Mouse (Mus musculus): Measurements from ENCODE around the gene Cradd.
A peak's percentile ranks its signal among the peaks of the same experiment; 100 is the strongest.

The Cradd gene

GRCm38 (mm10) chr10:95269151-95269550 lies 54.8 kb downstream of the Cradd start:
- no peak for DNase-seq (ENCODE audit: low spot score)

- no peak for DNase-seq (ENCODE audit: low spot score)
These were observed 55.6 kb downstream of the Cradd start for GRCm38 (mm10) chr10:95268366-95268765.

DNA sequence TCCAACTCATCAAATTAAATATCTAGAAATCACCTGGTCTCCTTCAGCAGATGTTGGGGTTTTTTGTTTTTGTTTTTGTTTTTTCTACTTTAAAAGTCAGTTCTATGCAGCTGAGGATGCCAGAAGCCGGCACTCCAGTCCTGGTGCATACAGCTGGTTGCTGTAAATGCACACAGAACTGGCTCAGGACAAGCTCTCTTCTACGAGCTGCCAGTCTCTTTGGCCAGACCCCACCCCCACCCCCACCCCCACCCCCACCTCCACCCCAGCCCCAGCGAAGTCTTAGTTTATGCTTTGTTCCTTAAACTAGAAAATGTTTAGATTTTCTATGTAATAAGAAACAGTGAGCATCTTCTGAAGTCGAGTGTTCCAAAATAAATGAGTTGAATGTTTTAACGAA lies 57.0 kb downstream of the Cradd start:
- no peak for DNase-seq (ENCODE audit: low spot score)

DNA sequence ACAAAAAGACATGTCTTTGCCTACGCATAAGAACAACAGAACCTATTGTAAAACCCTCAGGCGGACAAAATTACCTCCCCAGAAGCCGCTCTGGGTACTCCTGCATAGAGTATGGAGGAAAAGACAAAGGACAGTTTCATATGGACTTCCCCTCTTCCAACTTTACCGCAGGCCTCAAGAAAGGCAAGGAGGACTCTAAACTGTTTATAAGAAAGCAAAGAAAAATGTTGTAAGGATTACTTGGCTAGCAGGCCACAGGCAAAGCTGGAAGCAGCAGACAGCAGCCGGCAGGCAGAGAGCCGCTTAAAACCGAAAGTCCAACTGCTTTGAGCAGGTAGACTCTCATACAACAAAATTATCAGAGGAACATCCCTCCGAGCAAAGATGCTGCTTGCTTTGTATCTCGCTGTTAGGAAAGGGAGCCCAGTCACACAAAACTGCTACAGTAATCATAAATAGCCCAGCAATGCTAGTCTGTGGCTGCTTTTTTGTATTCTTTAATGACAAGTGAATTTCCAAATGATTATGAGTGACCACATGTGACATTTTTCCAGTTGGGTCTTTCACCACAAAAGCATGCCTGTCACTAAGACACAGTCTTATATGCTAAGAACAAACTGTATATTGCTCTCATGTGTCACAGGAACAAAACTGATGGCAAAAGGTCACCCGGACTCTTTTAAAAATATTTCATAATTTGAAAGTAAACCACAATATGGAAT lies 57.7 kb downstream of the Cradd start:
- peak; percentile 28 for DNase-seq (ENCODE audit: low spot score)

DNA sequence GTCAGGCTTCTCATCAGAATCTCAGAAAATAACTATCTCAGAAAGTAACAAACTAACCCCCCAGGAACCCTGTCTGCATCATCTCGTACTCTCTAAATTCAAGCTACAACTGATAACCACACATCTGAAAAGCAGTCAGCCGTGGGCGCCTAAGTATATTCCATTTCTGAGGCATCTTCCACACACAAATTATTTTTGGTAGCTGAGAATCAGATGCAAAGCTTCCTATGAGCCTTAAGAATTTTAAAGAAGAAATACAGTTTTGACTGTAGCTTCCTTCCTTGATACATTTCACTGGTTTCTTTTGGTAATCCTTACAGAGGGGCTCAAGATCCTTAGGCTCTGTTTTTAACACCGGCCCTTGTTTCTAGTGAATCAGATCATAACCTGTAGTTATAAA lies 58.4 kb downstream of the Cradd start:
- no peak for DNase-seq (ENCODE audit: low spot score)

DNA sequence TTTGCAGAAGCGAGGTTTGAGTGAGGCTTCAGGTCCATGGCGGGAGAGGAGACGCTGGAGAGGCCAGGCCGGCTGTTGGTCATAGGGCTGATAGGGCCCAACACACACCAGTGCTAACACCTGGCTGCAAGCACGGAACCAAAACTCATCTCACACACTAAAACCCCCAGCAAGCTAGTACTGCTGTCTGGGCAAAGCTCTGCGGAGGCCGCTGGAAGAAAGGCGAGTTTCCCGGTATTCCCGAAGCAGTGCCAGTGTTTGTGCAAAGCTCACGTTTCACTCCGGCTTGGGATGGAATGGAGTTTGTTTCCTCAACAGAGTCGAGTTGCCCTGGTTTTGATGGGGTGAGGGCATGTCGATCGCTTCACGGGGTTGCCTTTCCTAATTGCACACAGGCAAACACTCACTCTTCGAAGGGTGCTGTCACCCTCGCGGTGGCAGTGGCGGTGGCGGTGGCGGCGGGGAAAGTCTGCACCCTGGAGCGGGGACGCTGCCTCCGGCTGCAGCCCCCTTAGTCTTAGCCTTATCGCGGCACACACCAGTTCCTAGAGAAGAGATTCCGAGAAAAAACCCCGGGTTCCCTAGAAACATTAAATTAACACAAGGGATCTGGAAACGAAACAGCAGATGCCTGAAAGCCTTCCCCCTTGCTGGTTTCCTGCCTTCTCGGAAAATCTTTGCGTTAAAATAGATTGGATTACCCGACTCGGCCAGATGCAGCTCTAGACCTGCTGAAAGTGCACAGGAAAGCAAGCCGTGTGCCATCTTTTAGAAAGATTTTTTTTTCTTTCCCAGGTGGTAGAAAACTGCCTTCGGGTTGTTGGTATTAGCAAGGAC lies 59.2 kb downstream of the Cradd start:
- DNase-seq (ENCODE audit: low spot score) = peak; percentile 57

- DNase-seq (ENCODE audit: low spot score) = peak; percentile 34
These were observed 61.5 kb downstream of the Cradd start for GRCm38 (mm10) chr10:95262388-95262787.

DNA sequence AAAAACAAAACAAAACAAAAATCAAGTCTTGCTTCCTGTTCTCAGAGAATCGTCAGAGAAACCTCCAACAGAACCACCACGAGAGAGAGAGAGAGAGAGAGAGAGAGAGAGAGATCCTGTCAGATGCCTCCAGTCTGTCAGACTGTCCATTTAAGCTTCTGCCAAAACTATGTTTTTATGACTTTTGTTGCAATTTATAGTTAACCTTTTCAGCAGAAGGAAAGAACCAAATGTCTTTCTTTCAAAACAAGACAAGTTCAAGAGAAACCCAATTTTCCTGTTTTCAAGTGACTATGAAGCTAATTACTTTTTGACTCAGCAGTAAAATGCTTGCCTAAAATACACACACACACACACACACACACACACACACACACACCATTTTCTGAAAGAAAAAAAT lies 62.7 kb downstream of the Cradd start:
- no peak for DNase-seq (ENCODE audit: low spot score)

DNA sequence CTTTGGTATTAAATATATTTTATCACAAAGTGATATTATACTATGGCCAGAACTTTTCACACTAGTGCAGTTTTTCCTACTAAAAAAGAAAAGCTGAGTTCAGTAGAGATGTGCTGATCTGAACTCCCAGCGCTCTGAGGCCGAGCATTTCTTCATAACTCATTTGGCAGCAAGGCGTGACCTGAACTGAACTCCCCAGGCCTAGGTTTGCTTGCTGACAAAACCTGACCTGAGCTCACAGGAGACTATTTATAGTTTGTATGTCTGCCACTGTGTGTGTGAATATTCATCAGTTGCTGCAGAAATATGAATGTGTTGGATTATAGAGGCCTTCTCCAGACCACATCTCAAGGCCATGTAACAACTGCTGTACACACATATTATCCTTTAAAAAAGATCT lies 63.5 kb downstream of the Cradd start:
- DNase-seq (ENCODE audit: low spot score) = peak; percentile 25

DNA sequence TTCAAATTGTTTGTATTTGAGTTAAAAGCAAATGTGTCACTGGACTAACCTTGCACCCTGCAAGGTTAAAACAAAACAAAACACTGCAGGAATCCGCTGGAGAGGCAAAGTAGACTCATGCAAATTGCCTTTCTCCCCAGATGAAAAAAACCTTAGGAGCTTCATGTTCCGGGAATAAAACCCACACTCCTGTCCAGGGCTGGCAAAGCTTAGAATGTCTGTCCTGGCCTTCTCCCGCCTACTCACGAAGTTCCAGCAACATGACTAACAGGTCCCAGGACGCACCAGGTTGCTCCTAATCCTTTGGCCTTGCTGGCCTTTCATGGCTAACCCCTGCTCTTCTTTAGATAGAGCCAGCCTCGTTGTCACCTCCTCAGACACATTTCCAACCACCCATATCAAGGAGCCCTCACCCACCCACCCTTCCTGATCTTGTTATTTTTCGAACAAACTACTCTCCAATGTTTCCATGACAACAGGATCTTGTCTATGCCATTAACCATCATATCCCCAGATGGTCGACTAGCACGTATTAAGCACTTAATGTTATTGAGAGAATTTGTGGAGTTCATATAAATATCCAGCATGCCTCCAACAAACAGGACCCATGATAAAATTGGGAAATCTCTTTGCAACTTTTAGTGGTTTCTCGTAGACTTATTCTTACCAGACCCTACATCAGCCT lies 65.3 kb downstream of the Cradd start:
- DNase-seq (ENCODE audit: low spot score) = no peak

GRCm38 (mm10) chr10:95257979-95258378 lies 66.0 kb downstream of the Cradd start:
- no peak for DNase-seq (ENCODE audit: low spot score)

DNA sequence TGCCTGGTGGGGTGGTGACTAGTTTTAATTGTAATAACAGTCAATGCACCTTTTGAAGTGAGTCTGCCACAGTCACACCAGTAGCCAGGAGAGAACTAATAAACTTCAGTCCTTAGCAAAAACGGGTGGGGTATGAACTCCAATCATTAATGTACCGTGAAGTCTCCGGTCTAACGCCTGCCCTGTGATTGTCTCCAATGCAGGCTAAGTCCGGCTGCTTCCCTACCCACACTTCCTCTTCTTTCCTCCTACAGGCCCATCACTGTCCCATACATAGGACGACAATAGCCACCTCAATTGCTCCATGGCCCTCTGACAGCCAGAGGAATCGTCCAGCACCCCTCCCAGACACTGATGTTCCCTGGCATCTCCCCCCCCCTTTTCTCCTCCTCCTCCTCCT lies 67.8 kb downstream of the Cradd start:
- DNase-seq (ENCODE audit: low spot score) = no peak

DNA sequence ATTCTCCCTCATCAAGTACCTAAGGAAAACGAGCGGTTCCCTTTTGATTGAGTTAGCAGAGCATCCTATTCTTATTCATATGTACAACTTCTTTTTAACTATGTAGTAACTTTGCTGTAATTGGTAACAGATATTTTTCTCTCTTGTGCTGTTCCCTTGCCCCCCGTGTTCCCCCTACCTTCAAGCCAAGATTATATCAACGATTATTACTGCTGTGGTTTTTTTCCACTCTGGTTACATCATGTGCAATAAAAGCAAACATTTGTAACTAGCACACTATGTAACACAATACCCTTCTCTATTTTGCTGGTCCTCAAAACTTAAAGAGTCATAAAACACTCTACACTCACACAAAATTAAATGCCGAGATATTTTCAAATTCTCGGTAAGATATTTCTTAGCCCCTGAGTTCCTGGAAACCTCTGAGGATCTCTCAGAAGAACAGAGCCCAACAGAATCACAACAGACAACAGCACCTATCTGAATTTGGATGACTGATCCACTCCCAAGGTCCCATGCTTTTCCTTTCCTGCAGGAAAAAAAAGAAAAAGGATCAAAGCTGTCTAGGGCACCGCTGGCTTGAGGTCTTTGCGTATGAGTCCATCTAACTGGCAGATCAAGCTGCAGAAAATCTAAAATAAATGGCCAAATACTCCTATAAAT lies 68.8 kb downstream of the Cradd start:
- no peak for DNase-seq (ENCODE audit: low spot score)

- peak; percentile 51 for DNase-seq (ENCODE audit: low spot score)
These were observed 69.4 kb downstream of the Cradd start for GRCm38 (mm10) chr10:95254453-95255001.

GRCm38 (mm10) chr10:95254046-95254445 lies 69.9 kb downstream of the Cradd start:
- DNase-seq (ENCODE audit: low spot score) = no peak

DNA sequence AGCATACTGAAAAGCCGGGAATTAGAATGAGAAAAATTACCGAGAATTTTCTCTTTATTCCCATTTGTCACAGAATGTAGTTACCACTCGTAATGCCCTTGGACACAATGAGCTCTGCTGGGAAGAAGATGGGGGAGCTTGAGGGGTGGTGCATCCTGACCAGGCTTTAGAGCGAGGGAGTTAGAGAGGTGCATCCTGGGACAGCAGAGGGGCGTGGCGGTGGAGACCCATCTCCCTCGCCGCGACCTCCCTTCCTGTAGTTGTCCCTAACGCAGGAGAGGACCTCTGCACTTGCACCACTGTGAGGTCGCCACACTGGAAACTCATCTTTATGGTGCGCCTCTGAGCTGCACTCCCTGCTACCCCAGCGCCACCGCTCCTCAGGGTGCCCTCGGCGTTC lies 72.3 kb downstream of the Cradd start:
- no peak for DNase-seq (ENCODE audit: low spot score)

- DNase-seq (ENCODE audit: low spot score) = no peak
These were observed 75.6 kb downstream of the Cradd start for GRCm38 (mm10) chr10:95248362-95248761.

DNA sequence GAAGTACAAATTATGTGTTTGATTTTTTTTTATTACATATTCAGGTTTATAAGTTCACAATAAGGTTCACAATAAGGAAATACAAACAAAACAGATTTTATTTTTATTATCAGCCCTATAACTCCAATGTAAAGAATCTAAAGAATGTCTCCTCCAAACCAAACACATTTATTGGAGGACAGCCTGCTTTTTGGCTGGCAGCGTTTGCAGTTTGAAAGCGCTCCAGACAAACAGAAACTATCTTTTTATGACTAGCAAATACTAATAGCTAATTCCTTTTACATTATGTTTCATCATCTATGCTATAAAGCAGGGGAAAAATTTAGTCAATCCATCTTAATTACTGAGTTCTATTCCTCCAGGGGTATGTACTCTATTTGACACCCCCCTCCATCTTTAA lies 77.2 kb downstream of the Cradd start:
- DNase-seq (ENCODE audit: low spot score) = no peak

- no peak for DNase-seq (ENCODE audit: low spot score)
These were observed 78.3 kb downstream of the Cradd start for GRCm38 (mm10) chr10:95245680-95245982.

- no peak for DNase-seq (ENCODE audit: low spot score)
These were observed 78.8 kb downstream of the Cradd start for GRCm38 (mm10) chr10:95244961-95245679.
